8 mouse cellular contexts compared by ENCODE assay signal in the genomic region with DNA sequence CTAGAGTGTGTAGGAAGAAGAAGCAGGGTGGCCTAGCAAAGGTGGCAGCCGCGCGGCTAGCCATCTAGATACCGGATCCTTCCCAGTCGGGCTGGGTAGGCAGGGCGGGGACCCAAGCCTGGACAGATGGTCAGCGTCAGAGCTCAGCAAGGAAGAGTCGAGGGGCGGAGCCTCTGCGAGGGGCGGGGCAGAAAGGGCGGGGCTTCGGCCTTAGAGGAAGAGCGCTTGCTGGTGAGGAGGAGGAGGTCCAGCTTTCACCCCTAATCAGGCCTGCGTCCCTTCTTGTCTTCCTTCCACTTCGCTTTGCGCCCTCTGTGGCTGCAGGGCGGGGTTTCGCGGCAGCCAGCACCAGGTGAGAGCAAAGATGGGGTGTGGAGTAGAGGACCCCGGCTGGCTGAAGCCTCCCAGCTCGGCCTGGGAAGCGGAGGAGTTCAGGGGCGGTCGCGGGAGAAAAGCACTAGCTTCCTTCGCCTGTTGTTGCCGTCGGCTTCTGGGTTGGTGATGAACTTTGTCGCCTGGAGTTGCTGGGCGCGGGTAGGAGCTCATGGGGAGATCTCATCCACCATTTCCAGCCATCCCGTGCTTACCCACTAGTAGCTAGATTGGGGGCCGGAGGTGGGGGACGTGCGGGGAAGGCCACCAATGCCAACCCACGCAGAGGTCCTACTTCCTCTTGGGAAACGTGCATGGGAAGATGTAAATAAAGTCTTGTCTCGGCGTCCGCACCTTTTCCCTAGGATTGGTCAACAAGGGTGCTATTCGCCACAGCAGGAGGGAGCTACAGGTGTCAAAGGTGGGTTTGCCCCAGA. TPM values are rescaled to one million over a fixed set of nuclear protein-coding genes. Genes with fewer than 3 reads are reported as not detected.
A peak's percentile ranks its signal among the peaks of the same experiment; 100 is the strongest.
DNase-seq lines count a peak whose midpoint lies in the region; ATAC-seq lines count a peak whose summit lies in the region.

A gene (plus strand): TSS at position 190 of the 809 bp plus-strand sequence.

- peak; percentile 97 for DNase-seq in adrenal gland, postnatal 10 days
- peak; percentile 90 for DNase-seq in embryo, embryonic 11 days
- DNase-seq in gastrocnemius, postnatal 36 days: peak; percentile 86 to 92
- DNase-seq in intestine, embryonic 14.5 days (ENCODE audit: low spot score): peak; percentile 95
- peak; percentile 54 to 76 for DNase-seq in left cerebral cortex, postnatal 25 days (ENCODE audit: low spot score in 2 of 2)
- DNase-seq in right cerebral cortex, postnatal 10 days (ENCODE audit: low spot score in 2 of 2): peak; percentile 53 to 74
- peak; percentile 96 for DNase-seq in urinary bladder, postnatal 14 days (ENCODE audit: low spot score)

- peak within 1 kb of the TSS; percentile 65 for H3K9ac ChIP-seq in intestine, embryonic 14.5 days (ENCODE audit: low read length)

- intact Hi-C loops in gastrocnemius, postnatal 36 days (cut with DNase I): loop anchor here (10.0 kb wide), 1 partner anchor 712 kb away; a partner anchor contains a TSS
- intact Hi-C loops in left cerebral cortex, postnatal 25 days (cut with DNase I): loop anchor here (5.0 kb wide), 1 partner anchor 205 kb away; a partner anchor contains a TSS

- H3K9me3 ChIP-seq in intestine, embryonic 14.5 days (ENCODE audit: control insufficient read depth, low read length): no peaks in the 10 kb centered on the region

- H3K36me3 ChIP-seq in intestine, embryonic 14.5 days (ENCODE audit: control insufficient read depth, insufficient read depth, low read length): peaks cover 9% of the 10 kb centered on the region; the same call in 1 of the 2 replicates

- H3K27ac ChIP-seq in intestine, embryonic 14.5 days (ENCODE audit: low read depth): no peak within 1 kb of the TSS

- peak within 1 kb of the TSS; percentile 98 for H3K4me2 ChIP-seq in intestine, embryonic 14.5 days (ENCODE audit: low read length)

- H3K4me1 ChIP-seq in intestine, embryonic 14.5 days (replicated peaks; ENCODE audit: control insufficient read depth, insufficient read depth, low read length): peaks cover 10% of the 10 kb centered on the region

- peak within 1 kb of the TSS; percentile 73 for H3K4me3 ChIP-seq in intestine, embryonic 14.5 days (ENCODE audit: low read depth, low read length)

- 1% methylated on average over 42 of the region's 42 CpGs for WGBS in intestine, embryonic 14.5 days

- H3K27me3 ChIP-seq in intestine, embryonic 14.5 days (replicated peaks; ENCODE audit: control insufficient read depth, insufficient read depth, low read length): no peaks in the 10 kb centered on the region

- peak; percentile 91 for ATAC-seq in intestine, embryonic 14.5 days (replicated peaks; ENCODE audit: low FRiP score, low TSS enrichment, low read depth)
- ATAC-seq in megakaryocyte-erythroid progenitor cell, adult 5-6 weeks (replicated peaks; ENCODE audit: low FRiP score, low TSS enrichment, poor library complexity, severe bottlenecking): peak; percentile 83

RNA-seq across cellular contexts. Expression of the gene that starts here (rescaled TPM):
- total RNA-seq in adrenal gland, postnatal 10 days (2021): 10 to 100 TPM; 35.8 to 43.8 TPM
- total RNA-seq in gastrocnemius, postnatal 36 days (2021): 1 to 10 TPM; 8.1 to 8.3 TPM
- polyA plus RNA-seq in intestine, embryonic 14.5 days (2014; fragmentation: Nextera tagmentation; extraction: Ambion mirVana): 24.8 and 26.9 TPM in 2 replicates
- total RNA-seq in left cerebral cortex, postnatal 25 days (2021): 10 to 100 TPM; 11.4 to 12.6 TPM
- 2.2 and 4.5 TPM in 2 replicates for total RNA-seq in megakaryocyte-erythroid progenitor cell, adult 5-6 weeks (2014; fragmentation: Nextera tagmentation)
- total RNA-seq in megakaryocyte-erythroid progenitor cell, adult 5-6 weeks (2017): 0.88 and 2.6 TPM in 2 replicates
